Mouse (Mus musculus) lung, adult 2 months (tissue): ENCODE data around the gene Pde2a.

ENCODE experiments used
- CTCF ChIP-seq: fragments of 200-500 bp; IDR thresholded peaks from 2 replicates; pipeline ENCODE4 v1.5.1; 2011; ENCODE audit warnings: mild to moderate bottlenecking, low read length, control low read depth; ENCODE audit not compliant: insufficient read depth
- POLR2A ChIP-seq: fragments of 200-500 bp; IDR thresholded peaks from 2 replicates; pipeline ENCODE4 v1.6.1; 2011; ENCODE audit warnings: low read depth, mild to moderate bottlenecking, control low read depth, low read length, borderline replicate concordance; ENCODE audit errors: extremely low read depth

GRCm38 (mm10) chr7:101503351-101503750 is 81.9 kb downstream of the Pde2a start:
- peak; percentile 87 for TF ChIP-seq CTCF
- no peak for TF ChIP-seq POLR2A
